Mouse (Mus musculus) kidney, embryonic 15.5 days (tissue): Measurements from ENCODE around the gene Fap. TPM values are rescaled to one million over a fixed set of nuclear protein-coding genes. Genes with fewer than 3 reads are reported as not detected.

Experiments used
- ATAC-seq: fragments of 200-750 bp; cut with Nextera tagmentation; replicated peaks from 2 replicates; pipeline ENCODE4 v1.8.0; 2017; ENCODE audit warnings: moderate TSS enrichment; ENCODE audit not compliant: low FRiP score
- H3K27ac ChIP-seq: fragments of 300-500 bp; sonication (generic); 2 replicates; pipeline ENCODE4 v1.5.1; 2015; ENCODE audit warnings: mild to moderate bottlenecking, inconsistent platforms
- H3K27me3 ChIP-seq: fragments of 300-500 bp; sonication (generic); 2 replicates; pipeline ENCODE4 v1.6.1; 2015; ENCODE audit warnings: inconsistent platforms
- H3K36me3 ChIP-seq: fragments of 300-500 bp; sonication (generic); 2 replicates; pipeline ENCODE4 v1.6.1; 2015; ENCODE audit warnings: inconsistent platforms
- H3K4me1 ChIP-seq: fragments of 300-500 bp; sonication (generic); 2 replicates; pipeline ENCODE4 v1.6.1; 2015; ENCODE audit warnings: inconsistent platforms
- H3K4me2 ChIP-seq: fragments of 300-500 bp; sonication (generic); 2 replicates; pipeline ENCODE4 v1.6.1; 2015; ENCODE audit warnings: moderate library complexity, mild to moderate bottlenecking, inconsistent platforms
- H3K4me3 ChIP-seq: fragments of 300-500 bp; sonication (generic); replicated peaks from 2 replicates; pipeline ENCODE4 v1.5.1; 2015; ENCODE audit warnings: mild to moderate bottlenecking, inconsistent platforms
- H3K9ac ChIP-seq: fragments of 300-500 bp; sonication (generic); 2 replicates; pipeline ENCODE4 v1.6.1; 2015; ENCODE audit warnings: mild to moderate bottlenecking, inconsistent platforms
- H3K9me3 ChIP-seq: fragments of 300-500 bp; sonication (generic); replicated peaks from 2 replicates; pipeline ENCODE4 v1.6.1; 2016; ENCODE audit warnings: inconsistent platforms
- WGBS: fragments of 180-500 bp; shearing (Covaris S2); methylation state at CpG from one replicate; pipeline ENCODE4 v1.1.7; 2015; ENCODE audit warnings: mixed read lengths; 5-methylcytosine and 5-hydroxymethylcytosine counted together
- polyA plus RNA-seq: library from polyadenylated mRNA; unstranded; fragments of >200 nt; fragmentation: Nextera tagmentation; extraction: Ambion mirVana; gene quantifications from 2 replicates; pipeline ENCODE4 v1.2.1, GENCODE M21; 2015

Gene Fap
- polyA plus RNA-seq, 1 experiment from 2014 or later, result 6.9 TPM

DNA sequence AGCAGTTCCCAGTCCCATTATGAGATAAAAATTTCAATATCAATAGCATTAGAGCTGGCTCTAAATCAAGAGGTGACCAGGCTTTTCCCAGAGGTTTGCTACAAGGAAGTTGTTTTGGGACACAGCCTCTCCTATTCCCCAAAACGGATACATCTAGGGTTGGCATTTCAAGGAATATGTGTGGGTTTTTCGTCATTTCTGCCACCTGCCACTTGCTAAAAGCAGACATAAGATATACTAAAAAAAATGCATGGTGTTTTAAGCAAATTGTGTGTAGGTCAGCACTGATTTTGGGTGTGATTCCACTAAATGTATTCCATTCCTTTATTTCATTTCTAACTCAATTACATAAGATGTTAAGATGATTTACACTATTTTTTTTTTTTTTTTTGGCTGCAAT is 56.1 kb downstream of the Fap start:
- Histone ChIP-seq H3K27ac (no peak overlapping the region), H3K4me1 (no peaks in the 10 kb centered on the region), H3K27me3 (no peaks in the 10 kb centered on the region), H3K36me3 (no peaks in the 10 kb centered on the region), H3K9me3 (no peaks in the 10 kb centered on the region), H3K9ac (no peak overlapping the region), H3K4me3 (no peak overlapping the region), H3K4me2 (no peak overlapping the region)
- 83% methylated on average over 2 of the region's 2 CpGs for WGBS
- no peak for ATAC-seq

DNA sequence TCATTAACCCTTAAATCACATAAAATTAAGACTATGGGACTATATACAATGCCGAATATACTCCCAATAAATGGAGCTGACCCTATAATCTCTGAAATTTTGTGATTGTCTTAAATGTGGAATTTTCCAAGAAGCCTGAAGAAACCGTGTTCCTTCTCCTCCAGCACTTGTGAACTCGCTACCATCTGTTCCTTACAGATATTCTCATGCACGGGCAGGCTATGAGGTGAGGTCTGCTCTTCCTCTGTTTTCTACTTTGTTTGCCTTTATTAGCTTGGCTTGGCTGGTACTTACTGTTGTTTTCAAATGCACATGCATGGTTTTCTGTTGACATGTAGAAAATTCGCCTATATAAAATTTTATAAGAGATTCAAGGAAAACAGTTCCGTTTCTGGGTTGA is 59.4 kb downstream of the Fap start:
- H3K36me3 ChIP-seq, result no peaks in the 10 kb centered on the region
- H3K4me2 ChIP-seq, result no peak overlapping the region
- H3K9ac ChIP-seq, result no peak overlapping the region
- no peak for ATAC-seq
- 88% methylated on average over 6 of the region's 6 CpGs for WGBS
- H3K9me3 ChIP-seq, result no peaks in the 10 kb centered on the region
- H3K4me1 ChIP-seq, result no peaks in the 10 kb centered on the region
- H3K27me3 ChIP-seq, result no peaks in the 10 kb centered on the region
- no peak overlapping the region for H3K27ac ChIP-seq
- H3K4me3 ChIP-seq, result no peak overlapping the region

DNA sequence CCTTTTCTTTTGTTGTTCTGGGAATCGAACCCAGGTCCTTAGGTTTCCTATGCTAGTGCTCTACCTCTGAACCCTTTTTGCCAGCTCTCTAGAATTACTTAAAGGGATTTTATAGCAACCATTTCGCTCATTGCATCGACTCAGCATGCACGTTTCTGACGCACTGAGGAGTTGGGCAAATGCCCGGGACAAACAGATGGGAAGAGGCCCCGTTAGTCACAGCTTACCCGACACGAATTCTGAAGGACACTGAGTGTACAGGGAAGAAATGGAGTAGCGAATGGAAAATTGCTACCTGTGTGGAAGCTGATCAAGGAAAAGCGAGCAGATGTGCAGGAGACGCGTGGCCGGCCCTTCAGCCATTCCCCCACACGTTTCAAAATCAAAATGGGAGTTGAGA is 60.4 kb downstream of the Fap start:
- H3K27ac ChIP-seq, result no peak overlapping the region
- no peaks in the 10 kb centered on the region for H3K27me3 ChIP-seq
- no peak for ATAC-seq
- no peak overlapping the region for H3K9ac ChIP-seq
- no peaks in the 10 kb centered on the region for H3K36me3 ChIP-seq
- H3K4me2 ChIP-seq, result no peak overlapping the region
- no peaks in the 10 kb centered on the region for H3K9me3 ChIP-seq
- H3K4me3 ChIP-seq, result no peak overlapping the region
- H3K4me1 ChIP-seq, result no peaks in the 10 kb centered on the region
- 90% methylated on average over 15 of the region's 15 CpGs for WGBS

DNA sequence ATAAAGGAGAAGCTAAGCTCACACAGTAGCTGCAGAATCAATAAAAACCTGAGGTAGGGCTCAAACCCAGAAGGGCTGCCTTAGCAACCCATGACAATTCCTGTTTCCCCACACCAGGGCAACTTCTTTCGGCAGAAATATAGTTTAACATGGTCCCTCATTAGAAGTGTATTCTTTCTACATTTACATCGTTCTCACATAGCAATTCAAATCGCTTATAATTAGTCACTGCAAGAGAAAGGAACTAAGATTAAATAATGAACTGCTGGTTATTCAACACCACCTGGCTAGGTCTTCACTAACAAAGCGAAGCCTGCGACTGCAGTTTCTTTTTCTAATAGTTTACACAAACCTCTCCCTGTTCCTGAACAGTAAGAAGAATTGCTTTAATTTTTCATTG is 66.7 kb downstream of the Fap start:
- WGBS, result 90% methylated on average over 5 of the region's 5 CpGs
- Histone ChIP-seq H3K4me2 (no peak overlapping the region), H3K4me3 (no peak overlapping the region), H3K9me3 (no peaks in the 10 kb centered on the region), H3K27me3 (no peaks in the 10 kb centered on the region), H3K27ac (no peak overlapping the region), H3K4me1 (no peaks in the 10 kb centered on the region), H3K36me3 (no peaks in the 10 kb centered on the region), H3K9ac (no peak overlapping the region)
- ATAC-seq, result no peak

DNA sequence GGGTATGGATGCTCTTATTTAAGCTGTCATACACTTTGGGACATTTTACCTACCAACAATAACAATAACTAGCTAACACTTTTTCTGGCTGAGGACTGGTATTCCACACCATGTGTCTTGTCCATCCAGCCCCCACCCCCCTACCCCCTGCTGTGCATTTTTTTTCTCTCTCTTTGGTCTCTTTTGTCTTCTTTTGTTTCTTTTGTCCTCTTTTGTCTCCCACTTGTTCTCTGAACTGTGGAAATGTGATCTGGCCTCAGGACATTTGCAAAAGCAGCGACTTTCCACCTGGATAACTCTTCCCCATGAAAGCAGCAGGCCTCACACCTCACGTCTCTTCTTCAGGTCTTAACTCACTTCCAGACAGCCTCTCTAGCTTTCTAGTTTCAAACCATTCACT is 67.4 kb downstream of the Fap start:
- 59% methylated on average over 2 of the region's 2 CpGs for WGBS
- no peak overlapping the region for H3K4me2 ChIP-seq
- H3K9ac ChIP-seq, result no peak overlapping the region
- H3K9me3 ChIP-seq, result no peaks in the 10 kb centered on the region
- no peaks in the 10 kb centered on the region for H3K36me3 ChIP-seq
- H3K27ac ChIP-seq, result no peak overlapping the region
- H3K4me1 ChIP-seq, result no peaks in the 10 kb centered on the region
- no peaks in the 10 kb centered on the region for H3K27me3 ChIP-seq
- ATAC-seq, result no peak
- no peak overlapping the region for H3K4me3 ChIP-seq

DNA sequence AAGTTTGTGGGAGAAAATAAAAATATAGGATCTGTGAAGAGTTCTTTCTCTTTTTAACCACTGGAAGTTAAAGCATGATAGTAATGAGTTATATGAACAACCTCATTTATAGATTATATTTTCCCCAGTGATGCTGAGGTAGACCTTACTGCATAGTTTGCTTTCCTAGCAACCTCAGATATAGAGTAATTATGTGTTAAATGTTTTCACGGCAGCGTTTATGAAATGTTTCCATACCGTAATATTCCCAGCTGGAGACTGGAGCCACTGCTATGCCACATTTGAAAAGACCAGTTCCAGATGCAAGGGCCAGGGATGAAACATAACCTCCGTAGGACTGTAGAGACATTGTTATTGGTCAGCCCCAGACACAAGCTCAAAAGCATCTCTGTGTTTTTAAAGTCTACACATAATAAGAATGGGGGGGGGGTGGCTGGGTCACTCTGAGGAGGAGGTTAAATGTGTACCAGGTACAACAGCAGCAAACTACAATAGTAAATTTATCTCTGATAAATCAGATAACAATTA is 69.5 kb downstream of the Fap start:
- H3K9me3 ChIP-seq, result no peaks in the 10 kb centered on the region
- H3K4me1 ChIP-seq, result no peaks in the 10 kb centered on the region
- no peaks in the 10 kb centered on the region for H3K27me3 ChIP-seq
- H3K36me3 ChIP-seq, result no peaks in the 10 kb centered on the region
- 89% methylated on average over 4 of the region's 4 CpGs for WGBS
- no peak overlapping the region for H3K4me2 ChIP-seq
- no peak for ATAC-seq
- no peak overlapping the region for H3K9ac ChIP-seq
- H3K27ac ChIP-seq, result no peak overlapping the region
- no peak overlapping the region for H3K4me3 ChIP-seq

DNA sequence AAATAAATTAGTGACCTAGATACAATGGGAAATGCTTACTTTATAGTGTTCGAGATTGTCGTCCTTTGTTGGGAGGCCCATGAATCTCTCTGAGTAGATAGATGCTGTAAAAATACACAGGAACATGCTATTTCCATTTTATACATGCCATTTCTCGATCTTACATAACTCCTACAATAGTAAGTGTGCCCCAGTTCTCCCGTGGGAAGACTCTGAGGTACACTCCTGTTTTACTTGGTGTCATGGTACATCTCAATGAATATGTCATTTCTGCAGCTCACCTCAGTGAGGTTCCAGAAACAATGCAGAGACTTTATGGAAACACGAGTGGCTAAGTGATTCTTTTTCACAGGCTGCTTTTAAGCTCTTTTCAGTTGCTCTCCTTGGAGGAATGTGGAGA is 70.5 kb downstream of the Fap start:
- H3K27ac ChIP-seq, result no peak overlapping the region
- H3K9ac ChIP-seq, result no peak overlapping the region
- 74% methylated on average over 5 of the region's 5 CpGs for WGBS

DNA sequence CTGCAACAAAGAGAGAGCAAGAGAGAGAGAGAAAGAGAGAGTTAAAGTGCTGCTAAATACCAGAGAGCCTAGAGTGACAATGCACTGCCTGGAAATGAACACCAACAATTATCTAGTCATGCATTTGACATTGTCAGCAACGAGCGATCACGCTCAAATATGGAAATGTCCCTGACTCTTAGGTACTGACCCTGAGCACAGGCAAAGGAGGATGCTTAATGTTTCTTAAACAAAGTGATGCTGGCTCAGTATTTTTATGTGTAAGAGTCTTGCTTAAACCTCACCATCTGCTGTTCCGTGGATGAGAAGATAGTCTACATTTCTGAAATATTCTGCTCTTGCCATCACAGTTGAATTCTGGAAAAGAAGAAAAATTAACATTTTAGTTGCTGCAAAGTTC is 71.4 kb downstream of the Fap start:
- no peak overlapping the region for H3K4me2 ChIP-seq
- no peak overlapping the region for H3K27ac ChIP-seq
- no peaks in the 10 kb centered on the region for H3K27me3 ChIP-seq
- H3K9ac ChIP-seq, result no peak overlapping the region
- no peaks in the 10 kb centered on the region for H3K4me1 ChIP-seq
- no peak for ATAC-seq
- 94% methylated on average over 4 of the region's 4 CpGs for WGBS
- no peak overlapping the region for H3K4me3 ChIP-seq
- no peaks in the 10 kb centered on the region for H3K9me3 ChIP-seq
- H3K36me3 ChIP-seq, result no peaks in the 10 kb centered on the region

More for the DNA sequence above, 70.5 kb downstream of the Fap start:
- ATAC-seq, result no peak
- H3K36me3 ChIP-seq, result no peaks in the 10 kb centered on the region
- H3K9me3 ChIP-seq, result no peaks in the 10 kb centered on the region
- no peak overlapping the region for H3K4me3 ChIP-seq
- no peaks in the 10 kb centered on the region for H3K27me3 ChIP-seq
- H3K4me2 ChIP-seq, result no peak overlapping the region
- no peaks in the 10 kb centered on the region for H3K4me1 ChIP-seq

DNA sequence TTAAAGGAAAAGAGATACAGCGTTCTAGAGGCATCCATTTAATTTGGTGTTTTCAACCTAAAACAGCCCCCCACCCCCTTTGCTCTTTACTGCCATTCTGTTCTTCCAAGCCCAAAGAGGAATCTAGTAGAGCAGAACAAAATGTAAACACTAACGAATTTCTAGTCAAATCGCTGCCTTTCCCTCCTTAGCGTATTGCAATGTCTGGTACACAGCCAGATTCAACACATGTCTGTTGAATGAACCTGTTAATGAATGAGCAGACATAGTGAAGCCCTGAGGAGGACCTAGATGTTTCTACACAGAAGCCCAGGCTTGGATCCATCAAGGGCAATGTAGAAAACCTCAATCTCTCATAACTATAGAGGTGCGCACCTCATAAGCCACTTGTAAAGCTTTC is 75.1 kb downstream of the Fap start:
- Histone ChIP-seq H3K36me3 (no peaks in the 10 kb centered on the region), H3K4me1 (no peaks in the 10 kb centered on the region), H3K27me3 (no peaks in the 10 kb centered on the region), H3K4me3 (no peak overlapping the region), H3K4me2 (no peak overlapping the region), H3K27ac (no peak overlapping the region), H3K9ac (no peak overlapping the region), H3K9me3 (no peaks in the 10 kb centered on the region)
- 90% methylated on average over 5 of the region's 5 CpGs for WGBS
- no peak for ATAC-seq

DNA sequence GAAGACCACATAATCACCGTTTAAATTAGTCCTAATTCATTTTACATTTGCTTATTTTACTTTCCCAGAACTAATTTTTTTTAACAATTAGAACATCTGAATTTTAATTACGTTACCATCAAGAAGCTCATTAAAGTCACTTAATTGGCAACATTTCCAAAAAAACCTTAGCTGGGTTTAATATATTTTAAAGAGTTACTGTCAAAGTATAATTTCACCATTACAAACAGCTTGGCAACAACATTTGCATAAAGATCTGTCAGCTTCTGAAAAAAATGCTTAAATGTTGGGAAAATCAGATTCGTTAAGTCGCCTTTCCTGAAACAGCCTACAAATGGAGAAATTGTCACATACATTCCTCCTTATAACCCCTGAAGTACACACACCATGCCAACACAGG is 75.8 kb downstream of the Fap start:
- Histone ChIP-seq H3K4me2 (no peak overlapping the region), H3K9ac (no peak overlapping the region), H3K4me3 (no peak overlapping the region), H3K27me3 (no peaks in the 10 kb centered on the region), H3K36me3 (no peaks in the 10 kb centered on the region), H3K27ac (no peak overlapping the region), H3K4me1 (no peaks in the 10 kb centered on the region), H3K9me3 (no peaks in the 10 kb centered on the region)
- 92% methylated on average over 4 of the region's 4 CpGs for WGBS
- no peak for ATAC-seq

DNA sequence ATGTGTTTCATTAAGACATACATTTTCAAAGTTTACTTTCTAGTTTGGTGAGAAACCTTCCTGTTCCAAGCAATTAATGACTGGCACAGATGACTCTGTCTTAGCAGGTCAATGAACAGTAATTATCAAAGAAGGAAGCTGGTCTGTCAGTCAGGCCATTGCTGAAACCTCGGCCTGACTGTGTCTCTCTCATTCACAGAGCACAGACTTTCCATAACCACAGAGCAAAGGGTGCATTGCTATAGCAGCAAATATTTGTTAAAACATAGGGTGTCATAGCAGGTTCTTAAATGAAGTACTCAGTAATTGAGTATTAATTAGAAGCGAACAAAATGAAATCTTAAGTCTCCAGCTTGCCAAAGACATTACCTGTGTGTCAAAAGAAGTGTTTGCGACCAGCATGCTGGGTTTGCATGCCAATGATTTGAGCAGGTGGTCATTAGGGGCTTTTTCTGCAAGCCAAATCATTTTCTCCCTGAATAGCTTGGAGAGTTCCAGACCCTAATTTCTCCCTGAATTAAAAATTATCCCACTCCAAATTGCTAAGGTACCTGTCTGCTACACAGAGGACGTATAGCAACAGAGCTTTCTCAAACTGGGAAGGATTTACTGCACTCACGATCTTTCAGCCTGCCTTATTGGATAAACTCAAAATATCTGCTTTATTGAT is 76.4 kb downstream of the Fap start:
- WGBS, result 77% methylated on average over 5 of the region's 5 CpGs
- H3K9me3 ChIP-seq, result no peaks in the 10 kb centered on the region
- H3K36me3 ChIP-seq, result no peaks in the 10 kb centered on the region
- H3K27me3 ChIP-seq, result no peaks in the 10 kb centered on the region
- no peak overlapping the region for H3K27ac ChIP-seq
- H3K4me3 ChIP-seq, result no peak overlapping the region
- no peak overlapping the region for H3K9ac ChIP-seq
- H3K4me2 ChIP-seq, result no peak overlapping the region
- H3K4me1 ChIP-seq, result no peaks in the 10 kb centered on the region
- no peak for ATAC-seq

DNA sequence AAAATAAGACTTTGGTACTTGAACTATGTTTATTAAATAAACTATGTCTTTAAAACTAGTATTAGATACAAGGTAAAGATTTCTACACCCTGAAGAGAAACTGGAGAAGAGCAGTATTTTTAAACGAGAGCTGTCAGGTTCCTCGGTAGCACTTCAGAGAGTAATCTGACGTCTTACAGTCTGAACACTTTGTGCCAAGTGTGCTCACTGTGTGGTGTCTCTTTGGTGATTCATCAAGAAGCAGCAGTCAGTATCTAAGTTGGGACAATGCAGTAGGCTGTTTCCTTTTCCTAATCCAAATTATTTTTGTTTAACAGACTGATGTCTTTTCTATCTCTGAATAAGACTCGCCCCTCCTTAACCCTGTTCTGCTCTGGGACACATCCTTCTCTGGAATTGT is 78.5 kb downstream of the Fap start:
- H3K36me3 ChIP-seq, result no peaks in the 10 kb centered on the region
- no peak overlapping the region for H3K4me2 ChIP-seq
- H3K9me3 ChIP-seq, result no peaks in the 10 kb centered on the region
- no peaks in the 10 kb centered on the region for H3K27me3 ChIP-seq
- no peak overlapping the region for H3K4me3 ChIP-seq
- H3K4me1 ChIP-seq, result no peaks in the 10 kb centered on the region
- no peak overlapping the region for H3K27ac ChIP-seq
- H3K9ac ChIP-seq, result no peak overlapping the region
- no peak for ATAC-seq
- WGBS, result 75% methylated on average over 4 of the region's 4 CpGs

DNA sequence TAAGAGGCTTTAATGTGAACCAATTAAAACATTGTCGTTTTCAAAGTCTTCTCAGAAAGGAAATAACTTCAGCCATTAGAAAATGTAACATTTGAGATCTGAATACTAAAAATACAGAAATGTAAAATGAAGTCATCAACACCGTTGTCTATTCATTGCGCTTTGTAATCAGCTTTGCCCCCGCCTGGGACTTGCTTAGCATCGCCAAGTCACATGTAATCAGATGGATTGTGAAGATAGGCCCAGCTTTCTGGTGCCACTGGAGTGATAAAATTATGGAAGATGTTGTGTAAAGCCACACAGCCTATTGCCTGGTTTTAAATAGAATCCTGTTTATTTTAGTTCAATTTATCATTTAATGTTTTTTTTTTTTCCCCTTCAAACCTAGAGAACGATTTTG is 84.0 kb downstream of the Fap start:
- no peak overlapping the region for H3K4me2 ChIP-seq
- no peak overlapping the region for H3K4me3 ChIP-seq
- H3K9me3 ChIP-seq, result no peaks in the 10 kb centered on the region
- no peaks in the 10 kb centered on the region for H3K4me1 ChIP-seq
- 87% methylated on average over 6 of the region's 6 CpGs for WGBS
- no peak overlapping the region for H3K9ac ChIP-seq
- H3K27me3 ChIP-seq, result no peaks in the 10 kb centered on the region
- H3K27ac ChIP-seq, result no peak overlapping the region
- ATAC-seq, result no peak
- no peaks in the 10 kb centered on the region for H3K36me3 ChIP-seq
